Mouse (Mus musculus) limb, embryonic 12.5 days (tissue): ENCODE measurements around the gene Clpx. TPM values are rescaled to one million over a fixed set of nuclear protein-coding genes. Genes with fewer than 3 reads are reported as not detected.

ENCODE experiments used
- ATAC-seq: fragments of 200-750 bp; cut with Nextera tagmentation; 2 replicates; pipeline ENCODE4 v1.8.0; 2017; ENCODE audit warnings: low read depth, moderate TSS enrichment; ENCODE audit not compliant: insufficient number of reproducible peaks, insufficient read depth, low FRiP score, low TSS enrichment
- H3K27ac ChIP-seq: fragments of 300-500 bp; sonication (generic); 2 replicates; pipeline ENCODE4 v1.5.1; 2016; ENCODE audit warnings: mild to moderate bottlenecking, moderate library complexity
- H3K27me3 ChIP-seq: fragments of 300-500 bp; sonication (generic); 2 replicates; pipeline ENCODE4 v1.6.1; 2016; ENCODE audit warnings: mild to moderate bottlenecking, moderate library complexity
- H3K36me3 ChIP-seq: fragments of 300-500 bp; sonication (generic); 2 replicates; pipeline ENCODE4 v1.6.1; 2016; ENCODE audit warnings: mild to moderate bottlenecking, moderate library complexity
- H3K4me1 ChIP-seq: fragments of 300-500 bp; sonication (generic); replicated peaks from 2 replicates; pipeline ENCODE4 v1.6.1; 2016
- H3K4me2 ChIP-seq: fragments of 300-500 bp; sonication (generic); 2 replicates; pipeline ENCODE4 v1.6.1; 2016; ENCODE audit warnings: mild to moderate bottlenecking, moderate library complexity
- H3K4me3 ChIP-seq: fragments of 300-500 bp; sonication (generic); replicated peaks from 2 replicates; pipeline ENCODE4 v1.5.1; 2016; ENCODE audit warnings: mild to moderate bottlenecking
- H3K9ac ChIP-seq: fragments of 300-500 bp; sonication (generic); replicated peaks from 2 replicates; pipeline ENCODE4 v1.6.1; 2016; ENCODE audit warnings: mild to moderate bottlenecking, moderate library complexity
- H3K9me3 ChIP-seq: fragments of 300-500 bp; sonication (generic); 2 replicates; pipeline ENCODE4 v1.6.1; 2016; ENCODE audit warnings: mild to moderate bottlenecking, moderate library complexity
- WGBS: fragments of 180-500 bp; shearing (Covaris S2); methylation state at CpG from one replicate; pipeline ENCODE4 v1.1.7; 2016; 5-methylcytosine and 5-hydroxymethylcytosine counted together
- polyA plus RNA-seq: library from polyadenylated mRNA; unstranded; fragments of >200 nt; fragmentation: Nextera tagmentation; extraction: Ambion mirVana; gene quantifications from 2 replicates; pipeline ENCODE4 v1.2.1, GENCODE M21; 2016

Gene Clpx
- polyA plus RNA-seq: 60.0 and 60.8 TPM in 2 replicates

GRCm38 (mm10) chr9:65293973-65294715 lies at the start of gene Clpx:
Clpx (plus strand) TSS chr9:65294260.
- under 1% methylated on average over 70 of the region's 71 CpGs for WGBS
- H3K9me3 ChIP-seq: no peaks in the 10 kb centered on the region
- H3K4me3 ChIP-seq: peak within 1 kb of the TSS; percentile 96
- H3K4me1 ChIP-seq: peaks cover 17% of the 10 kb centered on the region
- H3K27me3 ChIP-seq: no peaks in the 10 kb centered on the region
- peak within 1 kb of the TSS; percentile 85 for H3K4me2 ChIP-seq
- H3K27ac ChIP-seq: peak within 1 kb of the TSS; percentile 88
- H3K36me3 ChIP-seq: peaks cover 16% of the 10 kb centered on the region; the same call in 1 of the 2 replicates
- peak; percentile 91 for ATAC-seq
- peak within 1 kb of the TSS; percentile 93 for H3K9ac ChIP-seq

DNA sequence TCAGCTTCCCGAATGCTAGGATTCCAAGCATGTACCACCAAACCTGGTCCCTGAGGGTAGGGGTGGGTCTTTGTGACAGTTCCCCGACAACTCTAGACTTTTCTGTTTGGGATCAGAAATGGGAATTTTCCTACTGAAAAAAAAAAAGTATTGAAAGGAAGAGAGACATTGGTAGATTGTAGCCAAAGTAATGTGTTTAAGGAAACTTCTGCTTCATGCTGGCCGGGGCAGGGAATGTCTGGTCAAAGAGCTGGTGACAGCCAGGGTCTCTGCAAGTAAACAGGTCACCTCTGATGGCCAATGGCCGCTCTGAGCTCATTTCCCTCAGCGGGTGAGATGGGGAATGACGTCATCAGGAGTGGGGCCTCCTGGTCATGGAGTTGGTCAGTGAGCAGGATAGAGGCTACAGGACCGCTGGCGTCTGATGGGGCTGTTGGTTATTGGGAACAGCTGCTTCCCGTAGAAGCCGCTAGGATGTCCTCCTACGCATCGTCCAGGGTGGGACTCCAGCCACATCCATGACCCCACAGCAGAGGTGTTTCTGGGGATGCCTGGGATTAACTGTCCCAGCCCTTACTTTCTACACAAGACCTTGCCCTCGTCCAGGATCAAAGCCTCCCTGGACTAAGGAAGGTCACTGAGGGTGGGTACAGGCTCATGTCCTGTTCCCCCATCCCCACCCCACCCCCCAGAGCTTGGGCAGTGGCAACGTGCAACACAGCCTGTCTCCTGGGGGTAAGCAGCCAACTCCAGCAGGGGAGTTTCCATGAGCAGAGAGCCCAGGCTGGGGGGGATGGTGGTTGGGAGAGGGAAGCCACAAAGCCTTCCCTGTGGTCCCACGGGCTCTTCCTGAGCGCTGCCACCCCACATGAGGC lies 46.3 kb upstream of the Clpx start:
- 67% methylated on average over 16 of the region's 16 CpGs for WGBS
- Histone ChIP-seq H3K4me1 (peaks cover 14% of the 10 kb centered on the region; the same call in 1 of the 2 replicates), H3K9ac (no peak overlapping the region), H3K9me3 (no peaks in the 10 kb centered on the region), H3K4me3 (no peak overlapping the region), H3K36me3 (no peaks in the 10 kb centered on the region), H3K4me2 (no peak overlapping the region), H3K27ac (no peak overlapping the region), H3K27me3 (no peaks in the 10 kb centered on the region)
- ATAC-seq: no peak

- no peak for ATAC-seq
- Histone ChIP-seq H3K9ac (no peak overlapping the region), H3K4me1 (peaks cover 14% of the 10 kb centered on the region; the same call in 1 of the 2 replicates), H3K4me2 (no peak overlapping the region), H3K27ac (no peak overlapping the region), H3K9me3 (no peaks in the 10 kb centered on the region), H3K4me3 (no peak overlapping the region), H3K27me3 (no peaks in the 10 kb centered on the region), H3K36me3 (no peaks in the 10 kb centered on the region)
- WGBS: 91% methylated on average over 5 of the region's 5 CpGs
Observed at GRCm38 (mm10) chr9:65248377-65248690, 45.7 kb upstream of the Clpx start.

DNA sequence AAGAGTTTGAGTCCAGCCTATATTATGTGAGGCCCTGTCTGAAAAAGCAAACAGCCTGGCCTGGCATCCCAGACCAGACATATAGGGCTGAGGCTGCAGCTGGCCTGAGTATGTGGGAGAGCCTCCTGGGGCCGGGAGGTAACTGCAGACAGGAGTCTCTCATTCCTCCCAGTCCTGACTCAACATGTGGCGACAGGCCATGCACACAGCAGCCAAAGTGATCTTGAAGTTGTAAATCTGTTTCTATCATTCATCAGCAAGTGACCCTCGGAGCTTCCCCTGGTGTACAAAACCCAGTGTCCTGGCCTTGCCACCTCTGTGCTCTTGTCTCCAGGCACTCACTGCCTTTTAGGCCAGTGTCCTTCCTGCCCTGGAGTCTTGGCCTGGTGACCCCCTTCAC lies 42.0 kb upstream of the Clpx start:
- Histone ChIP-seq H3K4me3 (no peak overlapping the region), H3K36me3 (no peaks in the 10 kb centered on the region), H3K4me1 (0 out of 2 replicates have a peak, but pooled peaks cover 6% of the 10 kb centered on the region), H3K9me3 (no peaks in the 10 kb centered on the region), H3K4me2 (no peak overlapping the region), H3K9ac (no peak overlapping the region), H3K27ac (no peak overlapping the region), H3K27me3 (no peaks in the 10 kb centered on the region)
- ATAC-seq: no peak
- 60% methylated on average over 3 of the region's 3 CpGs for WGBS

- Histone ChIP-seq H3K9ac (no peak overlapping the region), H3K27me3 (no peaks in the 10 kb centered on the region), H3K27ac (no peak overlapping the region; the same call in 1 of the 2 replicates), H3K4me3 (no peak overlapping the region), H3K4me2 (no peak overlapping the region), H3K4me1 (no peaks in the 10 kb centered on the region), H3K9me3 (no peaks in the 10 kb centered on the region), H3K36me3 (no peaks in the 10 kb centered on the region)
- ATAC-seq: no peak
- 62% methylated on average over 11 of the region's 11 CpGs for WGBS
Observed at GRCm38 (mm10) chr9:65255906-65256600, 38.0 kb upstream of the Clpx start.

DNA sequence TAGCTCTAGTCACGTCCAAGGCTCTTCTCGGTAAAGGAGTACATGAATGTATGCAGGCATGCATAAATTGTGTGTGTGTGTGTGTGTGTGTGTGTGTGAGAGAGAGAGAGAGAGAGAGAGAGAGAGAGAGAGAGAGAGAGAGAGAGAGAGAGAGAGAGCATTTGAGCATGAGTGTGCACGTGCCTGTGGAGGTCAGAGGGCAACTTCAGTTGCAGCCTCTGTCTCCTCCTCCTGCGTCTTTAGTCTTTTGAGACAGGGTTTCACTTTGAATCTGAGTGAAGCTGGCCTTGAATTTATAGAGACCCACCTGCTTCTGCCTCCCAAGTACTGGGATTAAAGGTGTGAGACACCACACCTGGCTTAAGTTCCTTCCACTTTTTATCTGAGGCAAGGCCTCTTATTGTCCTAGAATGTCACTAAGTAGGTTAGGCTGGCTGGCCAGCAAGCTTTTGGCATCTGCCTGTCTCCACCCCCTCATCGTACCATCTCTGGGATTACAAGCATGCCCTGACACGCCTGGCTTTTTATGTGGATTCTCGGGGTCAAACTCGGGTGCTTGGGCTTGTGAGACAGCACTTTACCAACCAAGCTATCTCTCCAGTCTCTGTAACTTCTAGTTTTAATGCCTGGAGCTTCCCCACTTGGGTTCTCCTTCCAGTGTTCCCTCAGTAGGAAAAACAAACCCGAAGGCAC lies 36.7 kb upstream of the Clpx start:
- WGBS: 67% methylated on average over 9 of the region's 9 CpGs
- Histone ChIP-seq H3K4me1 (no peaks in the 10 kb centered on the region), H3K36me3 (no peaks in the 10 kb centered on the region), H3K9ac (no peak overlapping the region), H3K27ac (no peak overlapping the region), H3K4me2 (no peak overlapping the region), H3K9me3 (no peaks in the 10 kb centered on the region), H3K27me3 (no peaks in the 10 kb centered on the region), H3K4me3 (no peak overlapping the region)
- ATAC-seq: no peak

GRCm38 (mm10) chr9:65259366-65259765 lies 34.7 kb upstream of the Clpx start:
- Histone ChIP-seq H3K9me3 (no peaks in the 10 kb centered on the region), H3K4me2 (no peak overlapping the region), H3K4me3 (no peak overlapping the region), H3K27ac (no peak overlapping the region), H3K27me3 (no peaks in the 10 kb centered on the region), H3K4me1 (no peaks in the 10 kb centered on the region), H3K9ac (no peak overlapping the region), H3K36me3 (no peaks in the 10 kb centered on the region)
- WGBS: 77% methylated on average over 7 of the region's 7 CpGs
- no peak for ATAC-seq

DNA sequence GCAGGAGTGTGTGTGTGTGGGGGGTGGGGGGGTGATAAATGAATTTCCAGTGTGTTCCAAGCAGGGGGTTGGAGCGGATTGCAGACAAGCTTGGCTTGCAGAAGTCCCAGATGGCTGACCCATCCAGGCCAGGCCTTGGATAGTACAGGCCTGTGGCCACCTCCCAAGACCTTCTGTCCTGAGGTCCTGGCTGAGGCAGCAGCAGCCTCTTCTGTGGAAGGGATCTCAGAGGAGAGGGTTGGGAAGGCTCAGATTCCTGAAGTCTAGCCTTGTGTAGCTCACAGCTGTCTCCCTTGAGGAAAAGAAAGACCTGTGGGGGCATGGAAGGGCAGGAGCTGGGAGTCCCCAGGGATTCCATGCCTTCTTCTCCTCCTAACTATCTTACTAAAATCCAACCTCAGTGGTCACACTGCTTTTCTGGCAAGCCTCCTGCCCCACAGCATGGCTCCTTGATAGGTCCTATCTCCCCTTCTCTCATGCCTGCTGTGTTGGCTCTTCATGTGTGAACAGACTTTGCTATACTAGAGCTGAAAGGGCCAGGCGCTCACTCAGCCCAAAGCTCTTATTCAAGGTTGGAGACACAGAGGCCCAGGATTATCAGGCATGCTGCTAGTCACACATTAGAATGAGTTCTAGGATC lies 32.3 kb upstream of the Clpx start:
- Histone ChIP-seq H3K4me1 (peaks cover 12% of the 10 kb centered on the region), H3K36me3 (no peaks in the 10 kb centered on the region), H3K27me3 (no peaks in the 10 kb centered on the region), H3K4me3 (no peak overlapping the region), H3K9ac (no peak overlapping the region), H3K4me2 (no peak overlapping the region), H3K27ac (no peak overlapping the region), H3K9me3 (no peaks in the 10 kb centered on the region)
- 80% methylated on average over 2 of the region's 2 CpGs for WGBS
- ATAC-seq: no peak

- Histone ChIP-seq H3K4me3 (no peak overlapping the region), H3K36me3 (no peaks in the 10 kb centered on the region), H3K27me3 (no peaks in the 10 kb centered on the region), H3K9ac (no peak overlapping the region), H3K4me2 (no peak overlapping the region), H3K9me3 (no peaks in the 10 kb centered on the region), H3K4me1 (peaks cover 15% of the 10 kb centered on the region), H3K27ac (no peak overlapping the region)
- WGBS: 93% methylated on average over 3 of the region's 3 CpGs
- ATAC-seq: no peak
Observed at GRCm38 (mm10) chr9:65262641-65263120, 31.4 kb upstream of the Clpx start.

GRCm38 (mm10) chr9:65264959-65265358 lies 29.1 kb upstream of the Clpx start, which contains the start of gene Cilp:
Cilp (plus strand) TSS chr9:65265180.
- H3K4me3 ChIP-seq: no peak within 1 kb of the TSS
- 45% methylated on average over 5 of the region's 5 CpGs for WGBS
- peaks cover 15% of the 10 kb centered on the region for H3K4me1 ChIP-seq
- no peak for ATAC-seq
- H3K9ac ChIP-seq: no peak within 1 kb of the TSS
- no peak within 1 kb of the TSS for H3K4me2 ChIP-seq
- no peaks in the 10 kb centered on the region for H3K9me3 ChIP-seq
- peak within 1 kb of the TSS; percentile 45; the same call in 1 of the 2 replicates for H3K27ac ChIP-seq
- H3K36me3 ChIP-seq: no peaks in the 10 kb centered on the region
- no peaks in the 10 kb centered on the region for H3K27me3 ChIP-seq
